19 mouse cellular contexts compared by ENCODE assay signal in genomic region chr19:54755451-54755850, GRCm38 (mm10).
A peak's percentile ranks its signal among the peaks of the same experiment; 100 is the strongest.
DNase-seq lines count a peak whose midpoint lies in the region; ATAC-seq and TF ChIP-seq lines count a peak whose summit lies in the region.
"Had no signal": no experiment of that assay in that cellular context is flagged by ENCODE, and none has a peak within 500 bp of the region (broad histone marks: within the 10 kb centered on the region; RNA-seq: fewer than 3 reads in every experiment).

No protein-coding gene starts in this region.

- H3K4me2 ChIP-seq in forebrain, embryonic 12.5 days = no peak overlapping the region
- no peak overlapping the region for H3K4me2 ChIP-seq in forebrain, embryonic 15.5 days (replicated peaks)
- no peak overlapping the region for H3K4me2 ChIP-seq in hindbrain, embryonic 13.5 days
- no peak overlapping the region for H3K4me2 ChIP-seq in hindbrain, postnatal 0 days (ENCODE audit: low read depth, low read length)
- H3K4me2 ChIP-seq in midbrain, embryonic 15.5 days = no peak overlapping the region
- no peak overlapping the region for H3K4me2 ChIP-seq in midbrain, postnatal 0 days (ENCODE audit: low read depth, low read length, poor library complexity, severe bottlenecking)
- H3K4me2 ChIP-seq: forebrain, embryonic 13.5 days; heart, embryonic 11.5 days; hindbrain, embryonic 12.5 days had no signal

- H3K36me3 ChIP-seq in forebrain, embryonic 12.5 days (replicated peaks) = no peaks in the 10 kb centered on the region
- no peaks in the 10 kb centered on the region for H3K36me3 ChIP-seq in forebrain, embryonic 15.5 days
- no peaks in the 10 kb centered on the region for H3K36me3 ChIP-seq in hindbrain, embryonic 13.5 days
- H3K36me3 ChIP-seq in hindbrain, postnatal 0 days (ENCODE audit: insufficient read depth, low read length) = no peaks in the 10 kb centered on the region
- H3K36me3 ChIP-seq in midbrain, embryonic 15.5 days (replicated peaks) = no peaks in the 10 kb centered on the region
- H3K36me3 ChIP-seq in midbrain, postnatal 0 days (ENCODE audit: insufficient read depth, low read length) = no peaks in the 10 kb centered on the region
- H3K36me3 ChIP-seq: hindbrain, embryonic 12.5 days had no signal

- TF ChIP-seq CTCF in hindbrain, postnatal 0 days (IDR thresholded peaks at IDR 0.05; ENCODE audit: low read depth) = no peak
- TF ChIP-seq CTCF in midbrain, postnatal 0 days (IDR thresholded peaks at IDR 0.05) = no peak

- no peaks in the 10 kb centered on the region for H3K9me3 ChIP-seq in forebrain, embryonic 12.5 days
- no peaks in the 10 kb centered on the region for H3K9me3 ChIP-seq in forebrain, embryonic 15.5 days
- no peaks in the 10 kb centered on the region for H3K9me3 ChIP-seq in hindbrain, embryonic 13.5 days
- no peaks in the 10 kb centered on the region for H3K9me3 ChIP-seq in hindbrain, postnatal 0 days (ENCODE audit: low read length)
- H3K9me3 ChIP-seq in midbrain, embryonic 15.5 days = no peaks in the 10 kb centered on the region
- H3K9me3 ChIP-seq in midbrain, postnatal 0 days (ENCODE audit: low read length) = no peaks in the 10 kb centered on the region
- H3K9me3 ChIP-seq: forebrain, embryonic 13.5 days; hindbrain, embryonic 12.5 days had no signal

- DNase-seq in hindbrain, postnatal 0 days (ENCODE audit: low spot score) = no peak
- no peak for DNase-seq in midbrain, postnatal 0 days (ENCODE audit: low spot score)
- DNase-seq: adrenal gland, adult 8-10 months; adrenal gland, postnatal 25 days; cerebellum, adult 18-20 months; cerebellum, adult 9-10 months; cerebellum, postnatal 14 days; gastrocnemius, postnatal 14 days had no signal

- no peak overlapping the region for H3K9ac ChIP-seq in forebrain, embryonic 12.5 days
- H3K9ac ChIP-seq in forebrain, embryonic 15.5 days (replicated peaks) = no peak overlapping the region
- H3K9ac ChIP-seq in hindbrain, embryonic 13.5 days = no peak overlapping the region
- H3K9ac ChIP-seq in hindbrain, postnatal 0 days (replicated peaks; ENCODE audit: low read length) = no peak overlapping the region
- no peak overlapping the region for H3K9ac ChIP-seq in midbrain, embryonic 15.5 days
- no peak overlapping the region for H3K9ac ChIP-seq in midbrain, postnatal 0 days (replicated peaks; ENCODE audit: low read length, poor library complexity, severe bottlenecking)
- H3K9ac ChIP-seq: forebrain, embryonic 13.5 days; hindbrain, embryonic 12.5 days had no signal

- 0 out of 2 replicates have a peak, but pooled peaks have one; percentile 39 for ATAC-seq in forebrain, embryonic 12.5 days (ENCODE audit: low FRiP score)
- no peak for ATAC-seq in forebrain, embryonic 15.5 days (replicated peaks)
- ATAC-seq in hindbrain, embryonic 13.5 days (ENCODE audit: low FRiP score) = 0 out of 2 replicates have a peak, but pooled peaks have one; percentile 36
- no peak for ATAC-seq in hindbrain, postnatal 0 days
- ATAC-seq in midbrain, embryonic 15.5 days (replicated peaks) = 0 out of 2 replicates have a peak, but pooled peaks have one; percentile 27
- no peak for ATAC-seq in midbrain, postnatal 0 days (ENCODE audit: low FRiP score)
- ATAC-seq: activated CD4-positive, CD25-positive, alpha-beta regulatory T cell, adult 4 months; forebrain, embryonic 13.5 days; hindbrain, embryonic 16.5 days; inflammation-experienced regulatory T-cells, adult 6 months; intestine, embryonic 16.5 days had no signal

- H3K27me3 ChIP-seq in forebrain, embryonic 12.5 days = no peaks in the 10 kb centered on the region
- no peaks in the 10 kb centered on the region for H3K27me3 ChIP-seq in forebrain, embryonic 15.5 days
- no peaks in the 10 kb centered on the region for H3K27me3 ChIP-seq in hindbrain, embryonic 13.5 days
- no peaks in the 10 kb centered on the region for H3K27me3 ChIP-seq in hindbrain, postnatal 0 days (ENCODE audit: insufficient read depth, low read length)
- H3K27me3 ChIP-seq in midbrain, embryonic 15.5 days (replicated peaks) = no peaks in the 10 kb centered on the region
- no peaks in the 10 kb centered on the region for H3K27me3 ChIP-seq in midbrain, postnatal 0 days (ENCODE audit: insufficient read depth, low read length)
- H3K27me3 ChIP-seq: forebrain, embryonic 13.5 days; hindbrain, embryonic 12.5 days had no signal

- 68% methylated on average over 2 of the region's 2 CpGs for WGBS in forebrain, embryonic 12.5 days
- WGBS in forebrain, embryonic 15.5 days = 41% methylated on average over 2 of the region's 2 CpGs
- WGBS in hindbrain, embryonic 13.5 days = 37% methylated on average over 2 of the region's 2 CpGs
- 53% methylated on average over 2 of the region's 2 CpGs for WGBS in hindbrain, postnatal 0 days
- WGBS in midbrain, embryonic 15.5 days = 41% methylated on average over 2 of the region's 2 CpGs
- 56% methylated on average over 2 of the region's 2 CpGs for WGBS in midbrain, postnatal 0 days

- no peaks in the 10 kb centered on the region for H3K4me1 ChIP-seq in forebrain, embryonic 12.5 days
- H3K4me1 ChIP-seq in forebrain, embryonic 15.5 days = peaks cover 5% of the 10 kb centered on the region; the same call in 1 of the 2 replicates
- H3K4me1 ChIP-seq in hindbrain, embryonic 13.5 days (replicated peaks) = peaks cover 8% of the 10 kb centered on the region; the same call in 1 of the 2 replicates
- no peaks in the 10 kb centered on the region for H3K4me1 ChIP-seq in hindbrain, postnatal 0 days (ENCODE audit: insufficient read depth, low read length)
- H3K4me1 ChIP-seq in midbrain, embryonic 15.5 days = peaks cover 9% of the 10 kb centered on the region; the same call in 1 of the 2 replicates
- 0 out of 2 replicates have a peak, but pooled peaks cover 3% of the 10 kb centered on the region for H3K4me1 ChIP-seq in midbrain, postnatal 0 days (ENCODE audit: insufficient read depth, low read length)
- H3K4me1 ChIP-seq: hindbrain, embryonic 12.5 days had no signal

- no peak overlapping the region for H3K27ac ChIP-seq in forebrain, embryonic 12.5 days
- H3K27ac ChIP-seq in forebrain, embryonic 15.5 days (replicated peaks) = no peak overlapping the region
- no peak overlapping the region for H3K27ac ChIP-seq in hindbrain, embryonic 13.5 days
- H3K27ac ChIP-seq in hindbrain, postnatal 0 days = no peak overlapping the region
- 0 out of 2 replicates have a peak overlapping the region, but pooled peaks have one; percentile 42 for H3K27ac ChIP-seq in midbrain, embryonic 15.5 days
- H3K27ac ChIP-seq in midbrain, postnatal 0 days (ENCODE audit: low read depth, low read length) = no peak overlapping the region
- H3K27ac ChIP-seq: forebrain, embryonic 13.5 days; hindbrain, embryonic 12.5 days had no signal

- H3K4me3 ChIP-seq in forebrain, embryonic 12.5 days (replicated peaks) = no peak overlapping the region
- H3K4me3 ChIP-seq in forebrain, embryonic 15.5 days = no peak overlapping the region
- H3K4me3 ChIP-seq in hindbrain, embryonic 13.5 days = no peak overlapping the region
- H3K4me3 ChIP-seq in hindbrain, postnatal 0 days (ENCODE audit: low read length) = no peak overlapping the region
- H3K4me3 ChIP-seq in midbrain, embryonic 15.5 days = no peak overlapping the region
- H3K4me3 ChIP-seq in midbrain, postnatal 0 days (ENCODE audit: low read depth, low read length) = no peak overlapping the region
- H3K4me3 ChIP-seq: forebrain, embryonic 13.5 days; hindbrain, embryonic 12.5 days had no signal

Comparison
In these comparisons a context has a peak if more than half of its experiments do, and no peak if none do; other contexts are left out.
1. ATAC-seq: peak in forebrain, embryonic 12.5 days (single experiment), hindbrain, embryonic 13.5 days (single experiment) and midbrain, embryonic 15.5 days (single experiment); none in forebrain, embryonic 15.5 days (single experiment), hindbrain, postnatal 0 days (single experiment) and midbrain, postnatal 0 days (single experiment).